Mouse (Mus musculus): ENCODE data around the gene Slc2a12. TPM values are rescaled to one million over a fixed set of nuclear protein-coding genes. Genes with fewer than 3 reads are reported as not detected.

The Slc2a12 gene
- polyA plus RNA-seq, 1 experiment from 2014 or later: 5.7 TPM

- 44% methylated on average over 10 of the region's 10 CpGs for WGBS
- ATAC-seq (ENCODE audit: low read depth) (peak; percentile 76; the same call in 1 of the 2 replicates), DNase-seq (ENCODE audit: low spot score) (peak; percentile 52)
- peaks cover 9% of the 10 kb centered on the region; the same call in 1 of the 2 replicates for H3K9me3 ChIP-seq (ENCODE audit: control insufficient read depth, low read length)
- H3K27ac ChIP-seq (replicated peaks; ENCODE audit: low read depth, low read length): no peak overlapping the region
- no peak overlapping the region for H3K9ac ChIP-seq (ENCODE audit: low read depth, low read length)
- H3K4me3 ChIP-seq (ENCODE audit: low read depth, low read length): no peak overlapping the region
- no peak overlapping the region for H3K4me2 ChIP-seq (ENCODE audit: low read depth, low read length)
- H3K36me3 ChIP-seq (ENCODE audit: control insufficient read depth, insufficient read depth, low read length): no peaks in the 10 kb centered on the region
- no peaks in the 10 kb centered on the region for H3K27me3 ChIP-seq (replicated peaks; ENCODE audit: control insufficient read depth, insufficient read depth, low read length)
- no peaks in the 10 kb centered on the region for H3K4me1 ChIP-seq (ENCODE audit: control insufficient read depth, insufficient read depth, low read length)
These were observed 29.5 kb upstream of the Slc2a12 start for GRCm38 (mm10) chr10:22615309-22615708.

- DNase-seq (ENCODE audit: low spot score) (no peak), ATAC-seq (ENCODE audit: low read depth) (no peak)
- H3K27me3 ChIP-seq (replicated peaks; ENCODE audit: control insufficient read depth, insufficient read depth, low read length): no peaks in the 10 kb centered on the region
- H3K4me2 ChIP-seq (ENCODE audit: low read depth, low read length): no peak overlapping the region
- WGBS: 76% methylated on average over 2 of the region's 2 CpGs
- no peak overlapping the region for H3K9ac ChIP-seq (ENCODE audit: low read depth, low read length)
- no peak overlapping the region for H3K27ac ChIP-seq (replicated peaks; ENCODE audit: low read depth, low read length)
- no peak overlapping the region for H3K4me3 ChIP-seq (ENCODE audit: low read depth, low read length)
- no peaks in the 10 kb centered on the region for H3K36me3 ChIP-seq (ENCODE audit: control insufficient read depth, insufficient read depth, low read length)
- H3K4me1 ChIP-seq (ENCODE audit: control insufficient read depth, insufficient read depth, low read length): no peaks in the 10 kb centered on the region
- H3K9me3 ChIP-seq (ENCODE audit: control insufficient read depth, low read length): peaks cover 9% of the 10 kb centered on the region; the same call in 1 of the 2 replicates
These were observed 26.0 kb upstream of the Slc2a12 start for GRCm38 (mm10) chr10:22618842-22619241.

GRCm38 (mm10) chr10:22628832-22629231, 16.0 kb upstream of the Slc2a12 start:
- H3K4me1 ChIP-seq (ENCODE audit: control insufficient read depth, insufficient read depth, low read length): peaks cover 9% of the 10 kb centered on the region; the same call in 1 of the 2 replicates
- no peaks in the 10 kb centered on the region for H3K36me3 ChIP-seq (ENCODE audit: control insufficient read depth, insufficient read depth, low read length)
- no peak overlapping the region for H3K27ac ChIP-seq (replicated peaks; ENCODE audit: low read depth, low read length)
- 61% methylated on average over 1 of the region's 1 CpGs for WGBS
- no peak overlapping the region for H3K4me2 ChIP-seq (ENCODE audit: low read depth, low read length)
- H3K4me3 ChIP-seq (ENCODE audit: low read depth, low read length): no peak overlapping the region
- ATAC-seq (ENCODE audit: low read depth): peak; percentile 79
- no peak overlapping the region for H3K9ac ChIP-seq (ENCODE audit: low read depth, low read length)
- H3K27me3 ChIP-seq (replicated peaks; ENCODE audit: control insufficient read depth, insufficient read depth, low read length): no peaks in the 10 kb centered on the region
- no peaks in the 10 kb centered on the region for H3K9me3 ChIP-seq (ENCODE audit: control insufficient read depth, low read length)
- DNase-seq (ENCODE audit: low spot score): peak; percentile 59

GRCm38 (mm10) chr10:22631103-22631502, 13.7 kb upstream of the Slc2a12 start:
- H3K9me3 ChIP-seq (ENCODE audit: control insufficient read depth, low read length): no peaks in the 10 kb centered on the region
- no peak overlapping the region for H3K4me2 ChIP-seq (ENCODE audit: low read depth, low read length)
- H3K27me3 ChIP-seq (replicated peaks; ENCODE audit: control insufficient read depth, insufficient read depth, low read length): no peaks in the 10 kb centered on the region
- H3K27ac ChIP-seq (replicated peaks; ENCODE audit: low read depth, low read length): no peak overlapping the region
- no peak overlapping the region for H3K4me3 ChIP-seq (ENCODE audit: low read depth, low read length)
- no peaks in the 10 kb centered on the region for H3K36me3 ChIP-seq (ENCODE audit: control insufficient read depth, insufficient read depth, low read length)
- no peak overlapping the region for H3K9ac ChIP-seq (ENCODE audit: low read depth, low read length)
- WGBS: 69% methylated on average over 4 of the region's 4 CpGs
- ATAC-seq (ENCODE audit: low read depth): no peak
- peaks cover 9% of the 10 kb centered on the region; the same call in 1 of the 2 replicates for H3K4me1 ChIP-seq (ENCODE audit: control insufficient read depth, insufficient read depth, low read length)
- DNase-seq (ENCODE audit: low spot score): no peak

GRCm38 (mm10) chr10:22631528-22631927, 13.3 kb upstream of the Slc2a12 start:
- DNase-seq (ENCODE audit: low spot score) (no peak), ATAC-seq (ENCODE audit: low read depth) (peak; percentile 41; the same call in 1 of the 2 replicates)
- no peaks in the 10 kb centered on the region for H3K36me3 ChIP-seq (ENCODE audit: control insufficient read depth, insufficient read depth, low read length)
- no peak overlapping the region for H3K9ac ChIP-seq (ENCODE audit: low read depth, low read length)
- H3K27me3 ChIP-seq (replicated peaks; ENCODE audit: control insufficient read depth, insufficient read depth, low read length): no peaks in the 10 kb centered on the region
- no peak overlapping the region for H3K4me2 ChIP-seq (ENCODE audit: low read depth, low read length)
- no peak overlapping the region for H3K27ac ChIP-seq (replicated peaks; ENCODE audit: low read depth, low read length)
- no peak overlapping the region for H3K4me3 ChIP-seq (ENCODE audit: low read depth, low read length)
- peaks cover 9% of the 10 kb centered on the region; the same call in 1 of the 2 replicates for H3K4me1 ChIP-seq (ENCODE audit: control insufficient read depth, insufficient read depth, low read length)
- WGBS: 80% methylated on average over 7 of the region's 7 CpGs
- no peaks in the 10 kb centered on the region for H3K9me3 ChIP-seq (ENCODE audit: control insufficient read depth, low read length)

GRCm38 (mm10) chr10:22631956-22632355, 12.9 kb upstream of the Slc2a12 start:
- no peak overlapping the region for H3K27ac ChIP-seq (replicated peaks; ENCODE audit: low read depth, low read length)
- no peak overlapping the region for H3K4me3 ChIP-seq (ENCODE audit: low read depth, low read length)
- no peaks in the 10 kb centered on the region for H3K36me3 ChIP-seq (ENCODE audit: control insufficient read depth, insufficient read depth, low read length)
- no peaks in the 10 kb centered on the region for H3K9me3 ChIP-seq (ENCODE audit: control insufficient read depth, low read length)
- H3K27me3 ChIP-seq (replicated peaks; ENCODE audit: control insufficient read depth, insufficient read depth, low read length): no peaks in the 10 kb centered on the region
- H3K4me2 ChIP-seq (ENCODE audit: low read depth, low read length): no peak overlapping the region
- ATAC-seq (ENCODE audit: low read depth) (no peak), DNase-seq (ENCODE audit: low spot score) (peak; percentile 48)
- 51% methylated on average over 4 of the region's 4 CpGs for WGBS
- no peak overlapping the region for H3K9ac ChIP-seq (ENCODE audit: low read depth, low read length)
- H3K4me1 ChIP-seq (ENCODE audit: control insufficient read depth, insufficient read depth, low read length): peaks cover 9% of the 10 kb centered on the region; the same call in 1 of the 2 replicates

- no peaks in the 10 kb centered on the region for H3K36me3 ChIP-seq (ENCODE audit: control insufficient read depth, insufficient read depth, low read length)
- DNase-seq (ENCODE audit: low spot score): no peak
- no peak overlapping the region for H3K4me2 ChIP-seq (ENCODE audit: low read depth, low read length)
- no peaks in the 10 kb centered on the region for H3K9me3 ChIP-seq (ENCODE audit: control insufficient read depth, low read length)
- no peaks in the 10 kb centered on the region for H3K27me3 ChIP-seq (replicated peaks; ENCODE audit: control insufficient read depth, insufficient read depth, low read length)
- ATAC-seq (ENCODE audit: low read depth): peak; percentile 21; the same call in 1 of the 2 replicates
- H3K4me1 ChIP-seq (ENCODE audit: control insufficient read depth, insufficient read depth, low read length): peaks cover 9% of the 10 kb centered on the region; the same call in 1 of the 2 replicates
- H3K4me3 ChIP-seq (ENCODE audit: low read depth, low read length): no peak overlapping the region
- no peak overlapping the region for H3K27ac ChIP-seq (replicated peaks; ENCODE audit: low read depth, low read length)
- H3K9ac ChIP-seq (ENCODE audit: low read depth, low read length): no peak overlapping the region
- WGBS: 35% methylated on average over 6 of the region's 6 CpGs
These were observed 11.2 kb upstream of the Slc2a12 start for GRCm38 (mm10) chr10:22633406-22634306.

- H3K9ac ChIP-seq (ENCODE audit: low read depth, low read length): no peak overlapping the region
- no peak overlapping the region for H3K4me3 ChIP-seq (ENCODE audit: low read depth, low read length)
- no peaks in the 10 kb centered on the region for H3K36me3 ChIP-seq (ENCODE audit: control insufficient read depth, insufficient read depth, low read length)
- no peak overlapping the region; the same call in 1 of the 2 replicates for H3K27ac ChIP-seq (replicated peaks; ENCODE audit: low read depth, low read length)
- WGBS: 28% methylated on average over 3 of the region's 3 CpGs
- H3K27me3 ChIP-seq (replicated peaks; ENCODE audit: control insufficient read depth, insufficient read depth, low read length): no peaks in the 10 kb centered on the region
- no peak overlapping the region for H3K4me2 ChIP-seq (ENCODE audit: low read depth, low read length)
- no peak for ATAC-seq (ENCODE audit: low read depth)
- H3K4me1 ChIP-seq (ENCODE audit: control insufficient read depth, insufficient read depth, low read length): peaks cover 5% of the 10 kb centered on the region; the same call in 1 of the 2 replicates
- H3K9me3 ChIP-seq (ENCODE audit: control insufficient read depth, low read length): no peaks in the 10 kb centered on the region
- peak; percentile 85 for DNase-seq (ENCODE audit: low spot score)
These were observed 7.6 kb upstream of the Slc2a12 start for GRCm38 (mm10) chr10:22637241-22637640.
